12 mouse cellular contexts compared by ENCODE assay signal in the genomic region with DNA sequence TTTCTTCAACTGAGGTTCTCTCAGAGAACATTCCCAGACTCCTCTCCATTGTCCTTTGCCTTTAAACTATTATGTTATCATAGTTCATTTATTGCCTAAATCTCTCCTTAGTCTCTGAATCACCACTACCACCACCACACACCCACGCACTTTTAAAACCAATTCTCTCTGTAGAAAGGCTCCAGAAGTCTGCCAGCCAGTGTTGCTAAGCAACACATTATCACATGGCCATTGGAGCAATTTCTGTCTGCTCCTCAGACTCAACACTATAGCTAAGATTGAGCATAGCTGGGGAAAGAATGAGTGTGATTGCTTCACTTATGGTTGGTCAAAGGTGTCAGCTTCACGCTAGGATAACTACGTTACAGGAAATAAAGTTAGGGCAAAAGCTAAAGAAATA. TPM values are rescaled to one million over a fixed set of nuclear protein-coding genes. Genes with fewer than 3 reads are reported as not detected.
DNase-seq lines count a peak whose midpoint lies in the region; ATAC-seq and TF ChIP-seq lines count a peak whose summit lies in the region.
"Had no signal": no experiment of that assay in that cellular context is flagged by ENCODE, and none has a peak within 500 bp of the region (broad histone marks: within the 10 kb centered on the region; RNA-seq: fewer than 3 reads in every experiment).

No protein-coding gene starts in this region.

- no peaks in the 10 kb centered on the region for H3K79me2 ChIP-seq in myocyte (ENCODE audit: control insufficient read depth, insufficient read depth)

- no peaks in the 10 kb centered on the region for H3K4me1 ChIP-seq in hindbrain, embryonic 15.5 days (replicated peaks)
- no peaks in the 10 kb centered on the region for H3K4me1 ChIP-seq in hindbrain, embryonic 11.5 days (replicated peaks; ENCODE audit: control insufficient read depth, insufficient read depth, low read length)
- H3K4me1 ChIP-seq: heart, embryonic 13.5 days; liver, embryonic 15.5 days; megakaryocyte, embryonic 14.5 days had no signal

- 42% methylated on average over 3 of the region's 3 CpGs for WGBS in hindbrain, embryonic 15.5 days
- WGBS in hindbrain, embryonic 11.5 days = 71% methylated on average over 3 of the region's 3 CpGs

- H3ac ChIP-seq in myocyte (ENCODE audit: control insufficient read depth, insufficient read length) = no peak overlapping the region

- ATAC-seq in hindbrain, embryonic 15.5 days (ENCODE audit: low FRiP score, low read depth) = peak; percentile 79; the same call in 1 of the 2 replicates
- ATAC-seq in hindbrain, embryonic 11.5 days (ENCODE audit: low FRiP score) = no peak

- H3K27me3 ChIP-seq in hindbrain, embryonic 15.5 days = no peaks in the 10 kb centered on the region
- no peaks in the 10 kb centered on the region for H3K27me3 ChIP-seq in hindbrain, embryonic 11.5 days (ENCODE audit: control insufficient read depth, insufficient read depth, low read length)
- no peaks in the 10 kb centered on the region for H3K27me3 ChIP-seq in myocyte (ENCODE audit: control insufficient read depth, insufficient read depth, insufficient read length)
- H3K27me3 ChIP-seq: heart, embryonic 13.5 days; liver, embryonic 15.5 days had no signal

- no peak overlapping the region for H3K27ac ChIP-seq in hindbrain, embryonic 15.5 days (replicated peaks)
- no peak overlapping the region for H3K27ac ChIP-seq in hindbrain, embryonic 11.5 days (ENCODE audit: low read depth, low read length)
- H3K27ac ChIP-seq: heart, embryonic 13.5 days; left cerebral cortex, adult 2 months; liver, embryonic 15.5 days had no signal

- H3K9me3 ChIP-seq in hindbrain, embryonic 15.5 days = no peaks in the 10 kb centered on the region
- no peaks in the 10 kb centered on the region for H3K9me3 ChIP-seq in hindbrain, embryonic 11.5 days (ENCODE audit: control insufficient read depth, low read length)
- H3K9me3 ChIP-seq: heart, embryonic 13.5 days; liver, embryonic 15.5 days; megakaryocyte, embryonic 14.5 days had no signal

- no peak overlapping the region for H3K4me2 ChIP-seq in hindbrain, embryonic 15.5 days
- no peak overlapping the region for H3K4me2 ChIP-seq in hindbrain, embryonic 11.5 days (replicated peaks; ENCODE audit: low read depth, low read length)
- peak overlapping the region; percentile 16 for H3K4me2 ChIP-seq in myocyte (ENCODE audit: low read depth)
- H3K4me2 ChIP-seq: heart, embryonic 13.5 days; liver, embryonic 15.5 days had no signal

- no peak overlapping the region for H3K9ac ChIP-seq in hindbrain, embryonic 15.5 days
- no peak overlapping the region for H3K9ac ChIP-seq in hindbrain, embryonic 11.5 days (ENCODE audit: low read depth, low read length)
- H3K9ac ChIP-seq: heart, embryonic 13.5 days; liver, embryonic 15.5 days had no signal

- TF ChIP-seq POLR2A in myocyte (IDR thresholded peaks at IDR 0.05; ENCODE audit: insufficient read length, low read depth) = no peak

- DNase-seq in hindbrain, embryonic 11.5 days (ENCODE audit: low spot score) = no peak
- peak; percentile 58 for DNase-seq in Muller cell, postnatal 12 days (ENCODE audit: inconsistent ontology term)
- DNase-seq in frontal cortex, postnatal 36 days (ENCODE audit: low spot score in 2 of 2) = peak; percentile 21 to 43
- no peak for DNase-seq in testis, postnatal 14 days (ENCODE audit: low spot score)
- DNase-seq in spleen, postnatal 14 days (ENCODE audit: low spot score in 2 of 2) = no peak

- no peaks in the 10 kb centered on the region for H3K36me3 ChIP-seq in hindbrain, embryonic 15.5 days
- no peaks in the 10 kb centered on the region for H3K36me3 ChIP-seq in hindbrain, embryonic 11.5 days (ENCODE audit: control insufficient read depth, insufficient read depth, low read length)
- H3K36me3 ChIP-seq in myocyte (ENCODE audit: control insufficient read depth, insufficient read depth) = no peaks in the 10 kb centered on the region
- H3K36me3 ChIP-seq: heart, embryonic 13.5 days; liver, embryonic 15.5 days had no signal

- H3K4me3 ChIP-seq in hindbrain, embryonic 15.5 days = no peak overlapping the region
- no peak overlapping the region for H3K4me3 ChIP-seq in hindbrain, embryonic 11.5 days (ENCODE audit: low read depth, low read length)
- H3K4me3 ChIP-seq in myocyte = no peak overlapping the region
- H3K4me3 ChIP-seq: heart, embryonic 13.5 days; left cerebral cortex, adult 2 months; liver, embryonic 15.5 days; megakaryocyte, embryonic 14.5 days had no signal

TF ChIP-seq in myocyte, 11 proteins besides CTCF, POLR2A, EP300 and RAD21:
- TF ChIP-seq MYOD1 (IDR thresholded peaks at IDR 0.05; ENCODE audit: control insufficient read depth in 1 of 3, insufficient read length in 2 of 3, low read depth in 2 of 3) (no peak), TCF12 (IDR thresholded peaks at IDR 0.05; ENCODE audit: insufficient read depth, poor library complexity, severe bottlenecking) (no peak), POLR2AphosphoS2 (IDR thresholded peaks at IDR 0.05; ENCODE audit: insufficient read length, low read depth) (no peak), CEBPB (IDR thresholded peaks at IDR 0.05; ENCODE audit: insufficient read depth, poor library complexity, severe bottlenecking) (0 out of 2 replicates have a peak, but pooled peaks have one; percentile 3), MYOG (IDR thresholded peaks at IDR 0.05; ENCODE audit: control insufficient read depth in 1 of 3, insufficient read depth in 1 of 3, insufficient read length in 2 of 3, low read depth in 2 of 3) (no peak), MAX (IDR thresholded peaks at IDR 0.05; ENCODE audit: low read depth) (no peak), E2F4 (IDR thresholded peaks at IDR 0.05; ENCODE audit: insufficient read depth) (no peak), REST (IDR thresholded peaks at IDR 0.05; ENCODE audit: insufficient read depth, insufficient read length) (no peak), USF1 (IDR thresholded peaks at IDR 0.05; ENCODE audit: low read depth) (peak; percentile 58), TCF3 (IDR thresholded peaks at IDR 0.05; ENCODE audit: insufficient read length, low read depth) (no peak)

RNA-seq across cellular contexts. Expression of a gene that starts 59.3 kb away (rescaled TPM):
- not detected in 2 replicates for polyA plus RNA-seq in hindbrain, embryonic 15.5 days (2015; fragmentation: Nextera tagmentation; extraction: Ambion mirVana)
- 0.14 TPM in 1 of 2 replicates, not detected in the other for polyA plus RNA-seq in hindbrain, embryonic 11.5 days (2014; fragmentation: Nextera tagmentation; extraction: Ambion mirVana)
- not detected for polyA plus RNA-seq in myocyte (2012; fragmentation: generic; extraction: Trizol)
- polyA plus RNA-seq: intestine, embryonic 14.5 days; liver, embryonic 15.5 days had no signal

Comparison
In these comparisons a context has a peak if more than half of its experiments do, and no peak if none do; other contexts are left out.
1. DNase-seq: peak in Muller cell, postnatal 12 days (single experiment) and frontal cortex, postnatal 36 days (2 of 2); none in hindbrain, embryonic 11.5 days (single experiment), testis, postnatal 14 days (single experiment) and spleen, postnatal 14 days (0 of 2).